Mouse (Mus musculus): Measurements from ENCODE around the gene Olfr420. TPM values are rescaled to one million over a fixed set of nuclear protein-coding genes. Genes with fewer than 3 reads are reported as not detected.

Gene Olfr420
- not detected in 2 replicates for polyA plus RNA-seq (2014; fragmentation: Nextera tagmentation; extraction: Ambion mirVana)

DNA sequence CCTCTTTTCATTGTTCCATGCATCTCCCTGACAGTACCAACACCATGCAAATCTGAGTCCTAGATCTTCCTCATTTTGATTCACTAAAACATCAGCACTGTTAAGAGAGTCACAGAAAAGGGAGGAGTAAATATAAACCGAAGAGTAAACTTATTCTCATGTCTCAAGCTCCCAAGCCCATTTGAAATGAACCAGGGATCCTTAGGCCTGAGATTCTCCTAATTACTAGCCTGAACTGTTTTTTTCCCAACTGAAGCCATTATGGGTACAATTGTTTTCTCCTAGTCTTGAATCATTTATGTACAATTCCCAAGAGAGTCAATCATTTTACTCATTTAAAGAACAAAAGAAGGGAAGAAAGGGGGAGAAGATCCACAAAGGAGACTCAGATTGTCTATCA, at the start of gene Olfr420:
Olfr420 (plus strand) TSS at position 301 of the 400 bp plus-strand sequence.
- H3K4me2 ChIP-seq (ENCODE audit: low read length), result no peak within 1 kb of the TSS
- H3K9me3 ChIP-seq (ENCODE audit: control insufficient read depth, low read length), result no peaks in the 10 kb centered on the region
- no peaks in the 10 kb centered on the region for H3K36me3 ChIP-seq (ENCODE audit: control insufficient read depth, insufficient read depth, low read length)
- 85% methylated on average over 1 of the region's 1 CpGs for WGBS
- H3K4me3 ChIP-seq (replicated peaks; ENCODE audit: low read depth, low read length), result no peak within 1 kb of the TSS
- no peak within 1 kb of the TSS for H3K27ac ChIP-seq (replicated peaks; ENCODE audit: low read depth, low read length)
- H3K27me3 ChIP-seq (ENCODE audit: control insufficient read depth, insufficient read depth, low read length), result no peaks in the 10 kb centered on the region
- H3K4me1 ChIP-seq (ENCODE audit: control insufficient read depth, insufficient read depth, low read length), result no peaks in the 10 kb centered on the region
- DNase-seq, result no peak
- no peak within 1 kb of the TSS for H3K9ac ChIP-seq (replicated peaks; ENCODE audit: low read length)
- no peak for ATAC-seq (ENCODE audit: low FRiP score, low TSS enrichment)

DNA sequence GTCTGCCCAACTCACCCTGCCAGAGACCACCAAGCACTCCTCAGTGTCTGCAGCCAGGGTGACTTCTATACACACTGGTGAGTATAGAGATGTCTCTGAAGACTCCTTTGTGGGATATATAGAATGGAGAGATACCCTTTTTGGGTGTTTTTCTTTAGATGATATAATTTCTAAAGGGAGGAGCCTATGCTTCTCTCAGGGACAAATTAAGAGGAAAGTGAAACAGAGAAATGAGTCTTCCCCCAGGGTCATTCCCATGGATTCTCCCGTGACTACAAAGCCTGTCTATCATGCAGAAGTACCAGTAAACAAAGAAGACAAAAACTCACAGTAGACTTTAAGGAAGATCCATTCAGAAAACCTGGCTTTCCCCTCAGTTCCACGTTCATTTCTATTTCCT, 34.4 kb upstream of the Olfr420 start, which contains the start of gene Olfr231:
Olfr231 (minus strand) TSS at position 101 of the 400 bp plus-strand sequence.
- ATAC-seq (ENCODE audit: low FRiP score, low TSS enrichment) (no peak), DNase-seq (no peak)
- Histone ChIP-seq H3K9me3 (ENCODE audit: control insufficient read depth, low read length) (no peaks in the 10 kb centered on the region), H3K4me2 (ENCODE audit: low read length) (no peak within 1 kb of the TSS), H3K36me3 (ENCODE audit: control insufficient read depth, insufficient read depth, low read length) (no peaks in the 10 kb centered on the region), H3K4me1 (ENCODE audit: control insufficient read depth, insufficient read depth, low read length) (no peaks in the 10 kb centered on the region), H3K27me3 (ENCODE audit: control insufficient read depth, insufficient read depth, low read length) (no peaks in the 10 kb centered on the region), H3K9ac (replicated peaks; ENCODE audit: low read length) (no peak within 1 kb of the TSS), H3K4me3 (replicated peaks; ENCODE audit: low read depth, low read length) (no peak within 1 kb of the TSS), H3K27ac (replicated peaks; ENCODE audit: low read depth, low read length) (no peak within 1 kb of the TSS)
- 46% methylated on average over 2 of the region's 2 CpGs for WGBS

DNA sequence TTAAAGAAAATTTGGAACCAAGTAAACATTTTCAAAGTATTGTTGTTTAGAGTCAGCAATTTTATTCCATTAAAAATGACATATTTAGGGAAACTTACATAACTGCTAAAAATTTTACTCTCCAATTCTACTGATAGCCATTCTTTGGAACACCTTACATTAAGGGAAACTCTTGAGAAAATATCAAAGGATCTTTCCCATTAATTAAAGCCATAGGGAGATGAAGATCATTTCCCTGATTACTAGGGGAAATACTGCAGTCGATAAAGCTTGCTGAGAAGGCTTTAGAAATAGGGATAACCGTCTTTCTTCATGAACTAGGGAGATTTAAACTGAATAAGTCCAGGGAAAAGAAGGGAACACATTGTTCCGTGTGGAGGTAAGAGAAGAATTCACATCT, 24.2 kb upstream of the Olfr420 start, which contains the start of gene Olfr424:
Olfr424 (plus strand) TSS at position 301 of the 400 bp plus-strand sequence.
- Histone ChIP-seq H3K4me3 (replicated peaks; ENCODE audit: low read depth, low read length) (no peak within 1 kb of the TSS), H3K9ac (replicated peaks; ENCODE audit: low read length) (no peak within 1 kb of the TSS), H3K36me3 (ENCODE audit: control insufficient read depth, insufficient read depth, low read length) (no peaks in the 10 kb centered on the region), H3K27ac (replicated peaks; ENCODE audit: low read depth, low read length) (no peak within 1 kb of the TSS), H3K4me1 (ENCODE audit: control insufficient read depth, insufficient read depth, low read length) (no peaks in the 10 kb centered on the region), H3K27me3 (ENCODE audit: control insufficient read depth, insufficient read depth, low read length) (no peaks in the 10 kb centered on the region), H3K4me2 (ENCODE audit: low read length) (no peak within 1 kb of the TSS), H3K9me3 (ENCODE audit: control insufficient read depth, low read length) (no peaks in the 10 kb centered on the region)
- ATAC-seq (ENCODE audit: low FRiP score, low TSS enrichment) (no peak), DNase-seq (no peak)
- 83% methylated on average over 3 of the region's 3 CpGs for WGBS

DNA sequence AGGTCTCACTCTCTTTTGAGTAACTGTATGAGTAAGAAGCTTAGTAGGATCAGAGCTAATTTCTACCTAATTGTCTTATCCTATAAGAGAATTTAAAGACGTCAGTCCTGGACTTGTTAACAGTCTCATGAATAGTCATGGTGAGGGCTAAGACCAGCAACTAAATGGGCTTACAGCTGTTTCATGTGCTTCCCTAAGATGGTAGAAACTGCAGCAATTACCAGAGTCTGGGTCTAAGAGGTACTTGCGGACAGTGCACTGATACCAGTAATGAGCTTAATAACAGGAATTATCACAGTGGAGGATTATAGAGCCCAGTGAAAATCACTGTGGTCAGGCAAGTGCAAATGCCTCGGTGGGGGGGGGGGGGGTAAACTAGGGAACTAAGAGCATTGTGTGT, 23.4 kb upstream of the Olfr420 start:
- Histone ChIP-seq H3K27me3 (ENCODE audit: control insufficient read depth, insufficient read depth, low read length) (no peaks in the 10 kb centered on the region), H3K36me3 (ENCODE audit: control insufficient read depth, insufficient read depth, low read length) (no peaks in the 10 kb centered on the region), H3K9me3 (ENCODE audit: control insufficient read depth, low read length) (no peaks in the 10 kb centered on the region), H3K4me2 (ENCODE audit: low read length) (no peak overlapping the region), H3K4me1 (ENCODE audit: control insufficient read depth, insufficient read depth, low read length) (no peaks in the 10 kb centered on the region), H3K27ac (replicated peaks; ENCODE audit: low read depth, low read length) (no peak overlapping the region), H3K9ac (replicated peaks; ENCODE audit: low read length) (no peak overlapping the region), H3K4me3 (replicated peaks; ENCODE audit: low read depth, low read length) (no peak overlapping the region)
- ATAC-seq (ENCODE audit: low FRiP score, low TSS enrichment) (no peak), DNase-seq (no peak)
- WGBS, result 53% methylated on average over 3 of the region's 3 CpGs

DNA sequence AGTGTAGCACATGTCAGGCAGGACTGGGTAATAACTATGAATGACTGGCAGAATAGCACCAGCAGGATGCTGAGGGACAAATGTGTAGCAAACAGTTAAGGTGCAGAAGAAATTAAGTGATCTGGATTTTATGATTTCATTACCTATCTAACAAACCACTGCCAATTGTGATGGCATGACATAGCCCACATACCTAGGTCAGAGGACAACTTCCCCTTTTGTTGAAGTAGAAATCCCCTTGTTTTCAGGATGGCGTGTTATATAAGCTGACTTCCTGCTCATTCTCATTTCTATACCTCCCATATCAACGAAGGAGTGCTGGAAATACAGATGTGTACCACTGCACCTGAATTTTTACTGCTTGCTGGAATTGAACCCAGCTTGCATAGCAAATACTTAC, 14.0 kb upstream of the Olfr420 start:
- H3K9ac ChIP-seq (replicated peaks; ENCODE audit: low read length), result no peak overlapping the region
- no peak overlapping the region for H3K27ac ChIP-seq (replicated peaks; ENCODE audit: low read depth, low read length)
- no peak overlapping the region for H3K4me3 ChIP-seq (replicated peaks; ENCODE audit: low read depth, low read length)

DNA sequence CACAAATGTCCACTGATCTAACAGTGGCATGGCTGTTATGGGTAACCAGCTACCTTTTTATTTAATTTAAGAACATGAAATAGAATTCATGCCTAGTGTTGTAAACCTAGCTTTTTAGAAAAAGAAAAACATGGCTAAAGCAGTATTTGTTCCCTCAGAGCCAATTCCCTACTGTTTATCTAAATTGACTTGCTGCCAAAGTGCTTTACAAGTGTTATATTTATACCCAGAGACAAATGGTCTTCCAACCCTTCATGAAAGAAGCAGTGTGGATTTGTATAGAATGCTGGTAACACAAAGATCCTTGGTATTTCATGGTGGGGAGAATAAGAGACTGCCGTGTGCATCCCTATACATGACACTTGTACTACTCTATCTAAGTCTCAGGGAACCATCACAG, 8.7 kb upstream of the Olfr420 start:
- no peaks in the 10 kb centered on the region for H3K27me3 ChIP-seq (ENCODE audit: control insufficient read depth, insufficient read depth, low read length)
- H3K9me3 ChIP-seq (ENCODE audit: control insufficient read depth, low read length), result no peaks in the 10 kb centered on the region
- DNase-seq (no peak), ATAC-seq (ENCODE audit: low FRiP score, low TSS enrichment) (no peak)
- H3K9ac ChIP-seq (replicated peaks; ENCODE audit: low read length), result no peak overlapping the region
- no peak overlapping the region for H3K4me2 ChIP-seq (ENCODE audit: low read length)
- H3K4me1 ChIP-seq (ENCODE audit: control insufficient read depth, insufficient read depth, low read length), result no peaks in the 10 kb centered on the region
- no peak overlapping the region for H3K27ac ChIP-seq (replicated peaks; ENCODE audit: low read depth, low read length)
- H3K36me3 ChIP-seq (ENCODE audit: control insufficient read depth, insufficient read depth, low read length), result no peaks in the 10 kb centered on the region
- 90% methylated on average over 1 of the region's 1 CpGs for WGBS
- H3K4me3 ChIP-seq (replicated peaks; ENCODE audit: low read depth, low read length), result no peak overlapping the region

More for the DNA sequence above, 14.0 kb upstream of the Olfr420 start:
- H3K9me3 ChIP-seq (ENCODE audit: control insufficient read depth, low read length), result no peaks in the 10 kb centered on the region
- H3K4me2 ChIP-seq (ENCODE audit: low read length), result no peak overlapping the region
- WGBS, result 73% methylated on average over 2 of the region's 2 CpGs
- ATAC-seq (ENCODE audit: low FRiP score, low TSS enrichment), result no peak
- no peak for DNase-seq
- H3K4me1 ChIP-seq (ENCODE audit: control insufficient read depth, insufficient read depth, low read length), result no peaks in the 10 kb centered on the region
- no peaks in the 10 kb centered on the region for H3K36me3 ChIP-seq (ENCODE audit: control insufficient read depth, insufficient read depth, low read length)
- no peaks in the 10 kb centered on the region for H3K27me3 ChIP-seq (ENCODE audit: control insufficient read depth, insufficient read depth, low read length)

DNA sequence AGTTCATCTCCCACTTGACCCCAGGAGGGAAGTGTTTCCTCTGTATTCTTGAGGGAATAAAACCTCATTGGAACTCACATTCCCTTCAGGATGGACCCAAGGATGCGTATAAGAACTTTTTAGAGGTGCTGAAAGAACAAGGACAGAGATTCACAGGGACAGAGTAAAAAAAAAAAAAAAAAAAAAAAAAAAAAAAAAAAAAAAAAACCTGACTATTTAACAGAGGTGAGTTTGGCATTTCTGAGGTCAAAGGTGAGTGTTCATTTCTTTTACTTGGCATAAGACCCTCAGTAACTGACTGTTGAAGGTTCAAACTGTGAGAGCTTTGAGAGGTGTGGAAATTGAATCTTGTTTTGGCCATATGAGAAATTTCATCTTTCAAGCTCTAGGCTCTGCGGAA, 6.1 kb upstream of the Olfr420 start:
- H3K9ac ChIP-seq (replicated peaks; ENCODE audit: low read length), result no peak overlapping the region
- ATAC-seq (ENCODE audit: low FRiP score, low TSS enrichment) (no peak), DNase-seq (no peak)
- WGBS, result 82% methylated on average over 2 of the region's 2 CpGs
- H3K36me3 ChIP-seq (ENCODE audit: control insufficient read depth, insufficient read depth, low read length), result no peaks in the 10 kb centered on the region
- H3K27me3 ChIP-seq (ENCODE audit: control insufficient read depth, insufficient read depth, low read length), result no peaks in the 10 kb centered on the region
- H3K27ac ChIP-seq (replicated peaks; ENCODE audit: low read depth, low read length), result no peak overlapping the region
- H3K4me3 ChIP-seq (replicated peaks; ENCODE audit: low read depth, low read length), result no peak overlapping the region
- no peak overlapping the region for H3K4me2 ChIP-seq (ENCODE audit: low read length)
- no peaks in the 10 kb centered on the region for H3K9me3 ChIP-seq (ENCODE audit: control insufficient read depth, low read length)
- H3K4me1 ChIP-seq (ENCODE audit: control insufficient read depth, insufficient read depth, low read length), result no peaks in the 10 kb centered on the region

DNA sequence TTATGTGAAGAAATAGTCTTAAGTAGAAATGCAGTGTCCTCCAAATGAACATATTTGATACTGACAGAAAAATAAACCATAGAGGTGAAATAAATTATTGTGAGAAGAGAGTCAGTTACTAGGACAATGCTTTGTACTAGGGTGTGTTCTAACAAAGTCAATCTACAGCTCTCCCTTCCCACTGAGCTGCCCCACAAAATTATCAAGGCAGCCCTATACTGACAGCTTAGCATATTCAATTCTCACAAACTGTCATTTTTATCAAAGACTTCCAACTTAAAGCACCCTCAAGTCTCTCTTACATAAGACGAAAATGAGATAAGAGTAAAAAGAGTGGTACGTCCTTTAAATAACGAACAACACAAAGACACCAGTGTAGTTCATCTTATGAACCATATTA, 2.2 kb downstream of the Olfr420 start:
- Histone ChIP-seq H3K4me3 (replicated peaks; ENCODE audit: low read depth, low read length) (no peak overlapping the region), H3K36me3 (ENCODE audit: control insufficient read depth, insufficient read depth, low read length) (no peaks in the 10 kb centered on the region), H3K9ac (replicated peaks; ENCODE audit: low read length) (no peak overlapping the region), H3K27ac (replicated peaks; ENCODE audit: low read depth, low read length) (no peak overlapping the region), H3K27me3 (ENCODE audit: control insufficient read depth, insufficient read depth, low read length) (no peaks in the 10 kb centered on the region), H3K4me2 (ENCODE audit: low read length) (no peak overlapping the region), H3K4me1 (ENCODE audit: control insufficient read depth, insufficient read depth, low read length) (no peaks in the 10 kb centered on the region), H3K9me3 (ENCODE audit: control insufficient read depth, low read length) (no peaks in the 10 kb centered on the region)
- no peak for DNase-seq
- WGBS, result 91% methylated on average over 3 of the region's 3 CpGs
- ATAC-seq (ENCODE audit: low FRiP score, low TSS enrichment), result no peak

DNA sequence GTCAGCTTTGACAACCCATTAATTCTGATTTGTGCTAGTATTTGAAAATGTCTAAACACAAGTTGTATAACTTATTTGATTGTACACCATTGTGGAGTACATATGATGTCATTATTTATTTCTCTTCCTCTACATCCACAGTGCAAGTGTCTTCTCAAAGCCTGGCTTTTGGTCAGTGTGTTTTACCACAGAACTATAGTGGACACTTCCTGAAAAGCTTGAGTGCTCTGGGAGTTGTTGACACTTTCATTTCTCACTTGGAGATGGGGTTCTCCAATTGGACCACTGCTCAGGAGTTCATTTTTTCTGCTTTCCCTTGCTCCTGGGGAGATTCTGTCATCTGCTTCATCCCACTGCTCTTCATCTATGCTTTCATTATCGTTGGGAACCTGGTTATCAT, 3.1 kb downstream of the Olfr420 start:
- no peak overlapping the region for H3K9ac ChIP-seq (replicated peaks; ENCODE audit: low read length)
- DNase-seq (no peak), ATAC-seq (ENCODE audit: low FRiP score, low TSS enrichment) (no peak)
- H3K36me3 ChIP-seq (ENCODE audit: control insufficient read depth, insufficient read depth, low read length), result no peaks in the 10 kb centered on the region
- WGBS, result 90% methylated on average over 1 of the region's 1 CpGs
- no peak overlapping the region for H3K4me2 ChIP-seq (ENCODE audit: low read length)
- H3K27ac ChIP-seq (replicated peaks; ENCODE audit: low read depth, low read length), result no peak overlapping the region
- no peaks in the 10 kb centered on the region for H3K27me3 ChIP-seq (ENCODE audit: control insufficient read depth, insufficient read depth, low read length)
- no peaks in the 10 kb centered on the region for H3K9me3 ChIP-seq (ENCODE audit: control insufficient read depth, low read length)
- no peak overlapping the region for H3K4me3 ChIP-seq (replicated peaks; ENCODE audit: low read depth, low read length)
- H3K4me1 ChIP-seq (ENCODE audit: control insufficient read depth, insufficient read depth, low read length), result no peaks in the 10 kb centered on the region
